Mouse (Mus musculus): ENCODE results near the gene Endov.

Endov gene

GRCm38 (mm10) chr11:119490861-119491689 is at the start of gene Endov:
TSS of gene Endov (plus strand) at chr11:119491347.
- peak; percentile 96 to 97 for DNase-seq (ENCODE audit: low read depth in 2 of 2, low spot score in 2 of 2)

- peak in 1 of 2 experiments; percentile 18 for DNase-seq (ENCODE audit: low read depth in 2 of 2, low spot score in 2 of 2)
These were observed 48.9 kb upstream of the Endov start for GRCm38 (mm10) chr11:119442199-119442598.

GRCm38 (mm10) chr11:119443442-119443841 is 47.7 kb upstream of the Endov start:
- no peak for DNase-seq (ENCODE audit: low read depth in 2 of 2, low spot score in 2 of 2)

- no peak for DNase-seq (ENCODE audit: low read depth in 2 of 2, low spot score in 2 of 2)
These were observed 35.0 kb upstream of the Endov start for GRCm38 (mm10) chr11:119456097-119456496.

- DNase-seq (ENCODE audit: low read depth in 2 of 2, low spot score in 2 of 2), result no peak
These were observed 13.3 kb upstream of the Endov start for GRCm38 (mm10) chr11:119477876-119478275.

- no peak for DNase-seq (ENCODE audit: low read depth in 2 of 2, low spot score in 2 of 2)
These were observed 542 bp downstream of the Endov start for GRCm38 (mm10) chr11:119491690-119492087.

- no peak for DNase-seq (ENCODE audit: low read depth in 2 of 2, low spot score in 2 of 2)
These were observed 1.7 kb downstream of the Endov start for GRCm38 (mm10) chr11:119492830-119493229.

- DNase-seq (ENCODE audit: low read depth in 2 of 2, low spot score in 2 of 2), result no peak
These were observed 2.4 kb downstream of the Endov start for GRCm38 (mm10) chr11:119493516-119493915.

GRCm38 (mm10) chr11:119496147-119496546 is 5.0 kb downstream of the Endov start:
- DNase-seq (ENCODE audit: low read depth in 2 of 2, low spot score in 2 of 2), result no peak

GRCm38 (mm10) chr11:119497451-119497850 is 6.3 kb downstream of the Endov start:
- DNase-seq (ENCODE audit: low read depth in 2 of 2, low spot score in 2 of 2), result no peak

GRCm38 (mm10) chr11:119499297-119499696 is 8.2 kb downstream of the Endov start:
- no peak for DNase-seq (ENCODE audit: low read depth in 2 of 2, low spot score in 2 of 2)

- no peak for DNase-seq (ENCODE audit: low read depth in 2 of 2, low spot score in 2 of 2)
These were observed 8.9 kb downstream of the Endov start for GRCm38 (mm10) chr11:119500011-119500410.

- peak; percentile 48 to 66 for DNase-seq (ENCODE audit: low read depth in 2 of 2, low spot score in 2 of 2)
These were observed 12.5 kb downstream of the Endov start for GRCm38 (mm10) chr11:119503675-119504074.

GRCm38 (mm10) chr11:119506386-119506785 is 15.2 kb downstream of the Endov start:
- DNase-seq (ENCODE audit: low read depth in 2 of 2, low spot score in 2 of 2), result no peak

GRCm38 (mm10) chr11:119507772-119508171 is 16.6 kb downstream of the Endov start:
- DNase-seq (ENCODE audit: low read depth in 2 of 2, low spot score in 2 of 2), result no peak

- no peak for DNase-seq (ENCODE audit: low read depth in 2 of 2, low spot score in 2 of 2)
These were observed 18.1 kb downstream of the Endov start for GRCm38 (mm10) chr11:119509165-119509776.

GRCm38 (mm10) chr11:119513038-119513659 is 22.0 kb downstream of the Endov start:
- no peak for DNase-seq (ENCODE audit: low read depth in 2 of 2, low spot score in 2 of 2)

- DNase-seq (ENCODE audit: low read depth in 2 of 2, low spot score in 2 of 2), result no peak
These were observed 23.1 kb downstream of the Endov start for GRCm38 (mm10) chr11:119514108-119514860.

- no peak for DNase-seq (ENCODE audit: low read depth in 2 of 2, low spot score in 2 of 2)
These were observed 24.0 kb downstream of the Endov start for GRCm38 (mm10) chr11:119514967-119515636.

GRCm38 (mm10) chr11:119515823-119516676 is 24.9 kb downstream of the Endov start:
- DNase-seq (ENCODE audit: low read depth in 2 of 2, low spot score in 2 of 2), result no peak

All from CD8-positive naive resting alpha-beta T cell, adult 2 months (primary cell).